Mouse (Mus musculus): Measurements from ENCODE around the gene Ctnnd2. TPM values are rescaled to one million over a fixed set of nuclear protein-coding genes. Genes with fewer than 3 reads are reported as not detected.

The Ctnnd2 gene
- total and polyA plus RNA-seq, 2 experiments from 2014 or later = not detected

- H3K4me2 ChIP-seq (ENCODE audit: low read depth, low read length) = no peak overlapping the region
- TF ChIP-seq EP300 (IDR thresholded peaks at IDR 0.05; ENCODE audit: low read depth) = no peak
- TF ChIP-seq CTCF (IDR thresholded peaks at IDR 0.05; ENCODE audit: low read depth) = no peak
- H3K9me3 ChIP-seq (replicated peaks; ENCODE audit: control insufficient read depth, low read length) = no peaks in the 10 kb centered on the region
- no peak overlapping the region for H3K9ac ChIP-seq (replicated peaks; ENCODE audit: low read depth, low read length)
- no peak for ATAC-seq (ENCODE audit: insufficient read depth, low read depth)
- H3K36me3 ChIP-seq (replicated peaks; ENCODE audit: control insufficient read depth, insufficient read depth, low read length) = no peaks in the 10 kb centered on the region
- H3K4me1 ChIP-seq (ENCODE audit: control insufficient read depth, insufficient read depth) = no peaks in the 10 kb centered on the region
- no peak overlapping the region for H3K4me3 ChIP-seq (ENCODE audit: low read depth, low read length)
- no peak for DNase-seq (ENCODE audit: low spot score)
- no peaks in the 10 kb centered on the region for H3K27me3 ChIP-seq (ENCODE audit: control insufficient read depth, insufficient read depth, low read length)
- WGBS = 79% methylated on average over 5 of the region's 5 CpGs
- H3K27ac ChIP-seq (ENCODE audit: low read depth) = no peak overlapping the region
Measured at GRCm38 (mm10) chr15:30777801-30778200, 605.4 kb downstream of the Ctnnd2 start.

- Histone ChIP-seq H3K9me3 (replicated peaks; ENCODE audit: control insufficient read depth, low read length) (no peaks in the 10 kb centered on the region), H3K4me3 (ENCODE audit: low read depth, low read length) (no peak overlapping the region), H3K4me2 (ENCODE audit: low read depth, low read length) (no peak overlapping the region), H3K4me1 (ENCODE audit: control insufficient read depth, insufficient read depth) (no peaks in the 10 kb centered on the region), H3K36me3 (replicated peaks; ENCODE audit: control insufficient read depth, insufficient read depth, low read length) (no peaks in the 10 kb centered on the region), H3K27ac (ENCODE audit: low read depth) (no peak overlapping the region), H3K9ac (replicated peaks; ENCODE audit: low read depth, low read length) (no peak overlapping the region), H3K27me3 (ENCODE audit: control insufficient read depth, insufficient read depth, low read length) (no peaks in the 10 kb centered on the region)
- ATAC-seq (ENCODE audit: insufficient read depth, low read depth) (no peak), DNase-seq (ENCODE audit: low spot score) (no peak)
- TF ChIP-seq CTCF (IDR thresholded peaks at IDR 0.05; ENCODE audit: low read depth) (no peak), EP300 (IDR thresholded peaks at IDR 0.05; ENCODE audit: low read depth) (no peak)
- WGBS = 51% methylated on average over 1 of the region's 1 CpGs
Measured at GRCm38 (mm10) chr15:30779903-30780302, 607.5 kb downstream of the Ctnnd2 start.

GRCm38 (mm10) chr15:30780977-30781376, 608.6 kb downstream of the Ctnnd2 start:
- H3K4me1 ChIP-seq (ENCODE audit: control insufficient read depth, insufficient read depth) = no peaks in the 10 kb centered on the region

GRCm38 (mm10) chr15:30785706-30786320, 613.4 kb downstream of the Ctnnd2 start:
- WGBS = 71% methylated on average over 5 of the region's 5 CpGs
- Histone ChIP-seq H3K4me1 (ENCODE audit: control insufficient read depth, insufficient read depth) (no peaks in the 10 kb centered on the region), H3K27ac (ENCODE audit: low read depth) (no peak overlapping the region), H3K27me3 (ENCODE audit: control insufficient read depth, insufficient read depth, low read length) (no peaks in the 10 kb centered on the region), H3K4me3 (ENCODE audit: low read depth, low read length) (no peak overlapping the region), H3K36me3 (replicated peaks; ENCODE audit: control insufficient read depth, insufficient read depth, low read length) (no peaks in the 10 kb centered on the region), H3K9me3 (replicated peaks; ENCODE audit: control insufficient read depth, low read length) (no peaks in the 10 kb centered on the region), H3K4me2 (ENCODE audit: low read depth, low read length) (no peak overlapping the region), H3K9ac (replicated peaks; ENCODE audit: low read depth, low read length) (no peak overlapping the region)
- TF ChIP-seq CTCF (IDR thresholded peaks at IDR 0.05; ENCODE audit: low read depth) = no peak
- no peak for TF ChIP-seq EP300 (IDR thresholded peaks at IDR 0.05; ENCODE audit: low read depth)
- no peak for ATAC-seq (ENCODE audit: insufficient read depth, low read depth)
- DNase-seq (ENCODE audit: low spot score) = no peak

More at GRCm38 (mm10) chr15:30780977-30781376, 608.6 kb downstream of the Ctnnd2 start:
- H3K27ac ChIP-seq (ENCODE audit: low read depth) = no peak overlapping the region
- DNase-seq (ENCODE audit: low spot score) = no peak
- no peak for ATAC-seq (ENCODE audit: insufficient read depth, low read depth)
- H3K4me2 ChIP-seq (ENCODE audit: low read depth, low read length) = no peak overlapping the region
- H3K36me3 ChIP-seq (replicated peaks; ENCODE audit: control insufficient read depth, insufficient read depth, low read length) = no peaks in the 10 kb centered on the region
- H3K9ac ChIP-seq (replicated peaks; ENCODE audit: low read depth, low read length) = no peak overlapping the region
- H3K27me3 ChIP-seq (ENCODE audit: control insufficient read depth, insufficient read depth, low read length) = no peaks in the 10 kb centered on the region
- TF ChIP-seq CTCF (IDR thresholded peaks at IDR 0.05; ENCODE audit: low read depth) = no peak
- TF ChIP-seq EP300 (IDR thresholded peaks at IDR 0.05; ENCODE audit: low read depth) = no peak
- no peak overlapping the region for H3K4me3 ChIP-seq (ENCODE audit: low read depth, low read length)
- H3K9me3 ChIP-seq (replicated peaks; ENCODE audit: control insufficient read depth, low read length) = no peaks in the 10 kb centered on the region

- TF ChIP-seq EP300 (IDR thresholded peaks at IDR 0.05; ENCODE audit: low read depth) (no peak), CTCF (IDR thresholded peaks at IDR 0.05; ENCODE audit: low read depth) (no peak)
- Histone ChIP-seq H3K27me3 (ENCODE audit: control insufficient read depth, insufficient read depth, low read length) (no peaks in the 10 kb centered on the region), H3K9ac (replicated peaks; ENCODE audit: low read depth, low read length) (no peak overlapping the region), H3K36me3 (replicated peaks; ENCODE audit: control insufficient read depth, insufficient read depth, low read length) (no peaks in the 10 kb centered on the region), H3K4me2 (ENCODE audit: low read depth, low read length) (no peak overlapping the region), H3K4me3 (ENCODE audit: low read depth, low read length) (no peak overlapping the region), H3K4me1 (ENCODE audit: control insufficient read depth, insufficient read depth) (no peaks in the 10 kb centered on the region), H3K27ac (ENCODE audit: low read depth) (no peak overlapping the region), H3K9me3 (replicated peaks; ENCODE audit: control insufficient read depth, low read length) (no peaks in the 10 kb centered on the region)
- DNase-seq (ENCODE audit: low spot score) = no peak
- no peak for ATAC-seq (ENCODE audit: insufficient read depth, low read depth)
- WGBS = 71% methylated on average over 3 of the region's 3 CpGs
Measured at GRCm38 (mm10) chr15:30793260-30793659, 620.9 kb downstream of the Ctnnd2 start.

GRCm38 (mm10) chr15:30795723-30796122, 623.3 kb downstream of the Ctnnd2 start:
- Histone ChIP-seq H3K36me3 (replicated peaks; ENCODE audit: control insufficient read depth, insufficient read depth, low read length) (no peaks in the 10 kb centered on the region), H3K4me3 (ENCODE audit: low read depth, low read length) (no peak overlapping the region), H3K9ac (replicated peaks; ENCODE audit: low read depth, low read length) (no peak overlapping the region), H3K9me3 (replicated peaks; ENCODE audit: control insufficient read depth, low read length) (no peaks in the 10 kb centered on the region), H3K4me2 (ENCODE audit: low read depth, low read length) (no peak overlapping the region), H3K27me3 (ENCODE audit: control insufficient read depth, insufficient read depth, low read length) (no peaks in the 10 kb centered on the region), H3K4me1 (ENCODE audit: control insufficient read depth, insufficient read depth) (no peaks in the 10 kb centered on the region), H3K27ac (ENCODE audit: low read depth) (no peak overlapping the region)
- WGBS = 86% methylated on average over 3 of the region's 3 CpGs
- DNase-seq (ENCODE audit: low spot score) (no peak), ATAC-seq (ENCODE audit: insufficient read depth, low read depth) (no peak)
- TF ChIP-seq EP300 (IDR thresholded peaks at IDR 0.05; ENCODE audit: low read depth) (no peak), CTCF (IDR thresholded peaks at IDR 0.05; ENCODE audit: low read depth) (no peak)

Data from heart, postnatal 0 days (tissue).